8 mouse cellular contexts compared by ENCODE assay signal in genomic region chr4:132474631-132475030, GRCm38 (mm10). TPM values are rescaled to one million over a fixed set of nuclear protein-coding genes. Genes with fewer than 3 reads are reported as not detected.
A peak's percentile ranks its signal among the peaks of the same experiment; 100 is the strongest.
DNase-seq lines count a peak whose midpoint lies in the region; ATAC-seq lines count a peak whose summit lies in the region.
"Had no signal": no experiment of that assay in that cellular context is flagged by ENCODE, and none has a peak within 500 bp of the region (broad histone marks: within the 10 kb centered on the region; RNA-seq: fewer than 3 reads in every experiment).

No protein-coding gene starts in this region.

- 66% methylated on average over 4 of the region's 4 CpGs for WGBS in intestine, embryonic 15.5 days

- H3K9me3 ChIP-seq in intestine, embryonic 15.5 days, result no peaks in the 10 kb centered on the region

- H3K4me3 ChIP-seq in intestine, embryonic 15.5 days (replicated peaks), result no peak overlapping the region

- H3K4me2 ChIP-seq in intestine, embryonic 15.5 days (replicated peaks), result no peak overlapping the region

- no peak for ATAC-seq in intestine, embryonic 15.5 days
- ATAC-seq in erythroblast, adult 5-6 weeks (replicated peaks; ENCODE audit: low FRiP score, poor library complexity, severe bottlenecking), result no peak

- H3K27ac ChIP-seq in intestine, embryonic 15.5 days, result peak overlapping the region; percentile 7; the same call in 1 of the 2 replicates

- peak; percentile 33 for DNase-seq in testis, postnatal 14 days (ENCODE audit: low spot score)
- no peak for DNase-seq in testis, postnatal 10 days (ENCODE audit: low spot score)
- DNase-seq in lung, adult 18-20 months, result peak; percentile 64 to 79
- DNase-seq in embryo, embryonic 9.5 days (ENCODE audit: extremely low spot score), result no peak
- DNase-seq in cerebellum, adult 9-10 months, result no peak
- DNase-seq: gastrocnemius, postnatal 25 days had no signal

- peaks cover 4% of the 10 kb centered on the region; the same call in 1 of the 2 replicates for H3K4me1 ChIP-seq in intestine, embryonic 15.5 days (replicated peaks)

- H3K36me3 ChIP-seq in intestine, embryonic 15.5 days, result no peaks in the 10 kb centered on the region

- no peak overlapping the region for H3K9ac ChIP-seq in intestine, embryonic 15.5 days

- H3K27me3 ChIP-seq in intestine, embryonic 15.5 days (replicated peaks), result no peaks in the 10 kb centered on the region

RNA-seq across cellular contexts. Expression of gene Med18, which starts 10.9 kb away (rescaled TPM):
- polyA plus RNA-seq in intestine, embryonic 15.5 days (2015; fragmentation: Nextera tagmentation; extraction: Ambion mirVana), result 18.9 and 21.3 TPM in 2 replicates
- 2.5 and 5.6 TPM in 2 replicates for total RNA-seq in erythroblast, adult 5-6 weeks (2015; ENCODE audit: low replicate concordance)
- total RNA-seq in erythroblast, adult 5-6 weeks (2017; ENCODE audit: low replicate concordance), result 2.8 and 4.0 TPM in 2 replicates

RNA-seq across cellular contexts. Expression of gene Sesn2, which starts 35.7 kb away (rescaled TPM):
- polyA plus RNA-seq in intestine, embryonic 15.5 days (2015; fragmentation: Nextera tagmentation; extraction: Ambion mirVana), result 10.8 and 11.2 TPM in 2 replicates
- 3.7 and 4.6 TPM in 2 replicates for total RNA-seq in erythroblast, adult 5-6 weeks (2015; ENCODE audit: low replicate concordance)
- 5.8 and 6.6 TPM in 2 replicates for total RNA-seq in erythroblast, adult 5-6 weeks (2017; ENCODE audit: low replicate concordance)

RNA-seq across cellular contexts. Expression of gene Phactr4, which starts 52.3 kb away (rescaled TPM):
- 17.4 and 17.6 TPM in 2 replicates for polyA plus RNA-seq in intestine, embryonic 15.5 days (2015; fragmentation: Nextera tagmentation; extraction: Ambion mirVana)
- total RNA-seq in erythroblast, adult 5-6 weeks (2015; ENCODE audit: low replicate concordance), result 8.8 and 16.9 TPM in 2 replicates
- 14.1 and 28.0 TPM in 2 replicates for total RNA-seq in erythroblast, adult 5-6 weeks (2017; ENCODE audit: low replicate concordance)

RNA-seq across cellular contexts. Expression of gene Atpif1, which starts 58.8 kb away (rescaled TPM):
- polyA plus RNA-seq in intestine, embryonic 15.5 days (2015; fragmentation: Nextera tagmentation; extraction: Ambion mirVana), result 1,295 and 1,316 TPM in 2 replicates
- 715 and 778 TPM in 2 replicates for total RNA-seq in erythroblast, adult 5-6 weeks (2015; ENCODE audit: low replicate concordance)
- 2,175 and 2,816 TPM in 2 replicates for total RNA-seq in erythroblast, adult 5-6 weeks (2017; ENCODE audit: low replicate concordance)

Comparison
In these comparisons a context has a peak if more than half of its experiments do, and no peak if none do; other contexts are left out.
1. DNase-seq: peak in testis, postnatal 14 days (single experiment) and lung, adult 18-20 months (2 of 2); none in testis, postnatal 10 days (single experiment), embryo, embryonic 9.5 days (single experiment) and cerebellum, adult 9-10 months (single experiment).